Mouse (Mus musculus) heart, embryonic 14.5 days (tissue): Measurements from ENCODE around the gene Fgfr2. TPM values are rescaled to one million over a fixed set of nuclear protein-coding genes. Genes with fewer than 3 reads are reported as not detected.
"Not testable (repeated sequence)": the region's sequence is repeated elsewhere in the genome, so short reads cannot be mapped to it uniquely, and the experiment has no call there.

Source experiments
- ATAC-seq: fragments of 200-750 bp; cut with Nextera tagmentation; 2 replicates; pipeline ENCODE4 v1.8.0; 2017; ENCODE audit warnings: low read depth, moderate TSS enrichment; ENCODE audit not compliant: insufficient number of reproducible peaks, insufficient read depth, low FRiP score
- H3K27ac ChIP-seq, 2 experiments: fragments of 200-500 bp in 1 of 2; fragments of 300-500 bp in 1 of 2; sonication (generic) in 1 of 2; replicated peaks in 1 of 2; 2 replicates each; pipeline ENCODE4 v1.5.1; 2012 to 2014; ENCODE audit warnings: low read depth in 2 of 2, low read length in 2 of 2, control low read depth in 1 of 2, mild to moderate bottlenecking in 1 of 2, mixed read lengths in 1 of 2; ENCODE audit not compliant: control insufficient read depth in 1 of 2, insufficient read depth in 1 of 2
- H3K27me3 ChIP-seq: fragments of 300-500 bp; sonication (generic); 2 replicates; pipeline ENCODE4 v1.6.1; 2014; ENCODE audit warnings: mild to moderate bottlenecking, low read length, control low read depth; ENCODE audit not compliant: control insufficient read depth, insufficient read depth
- H3K36me3 ChIP-seq: fragments of 300-500 bp; sonication (generic); 2 replicates; pipeline ENCODE4 v1.6.1; 2014; ENCODE audit warnings: mild to moderate bottlenecking, control low read depth, low read length, mixed read lengths; ENCODE audit not compliant: control insufficient read depth, insufficient read depth
- H3K4me1 ChIP-seq, 2 experiments: fragments of 200-500 bp in 1 of 2; fragments of 300-500 bp in 1 of 2; sonication (generic) in 1 of 2; 2 replicates each; pipeline ENCODE4 v1.6.1; 2012 to 2014; ENCODE audit warnings: low read length in 2 of 2, control low read depth in 1 of 2, mixed read lengths in 1 of 2; ENCODE audit not compliant: control insufficient read depth in 2 of 2, insufficient read depth in 2 of 2
- H3K4me2 ChIP-seq: fragments of 300-500 bp; sonication (generic); 2 replicates; pipeline ENCODE4 v1.6.1; 2014; ENCODE audit warnings: mild to moderate bottlenecking, low read length
- H3K4me3 ChIP-seq, 2 experiments: fragments of 200-500 bp in 1 of 2; fragments of 300-500 bp in 1 of 2; sonication (generic) in 1 of 2; 2 replicates each; pipeline ENCODE4 v1.5.1; 2012 to 2014; ENCODE audit warnings: low read length in 2 of 2, mild to moderate bottlenecking in 2 of 2, control low read depth in 1 of 2, low read depth in 1 of 2, moderate library complexity in 1 of 2; ENCODE audit not compliant: control insufficient read depth in 1 of 2, insufficient read depth in 1 of 2
- H3K9ac ChIP-seq: fragments of 300-500 bp; sonication (generic); 2 replicates; pipeline ENCODE4 v1.6.1; 2014; ENCODE audit warnings: mild to moderate bottlenecking, low read length
- H3K9me3 ChIP-seq: fragments of 300-500 bp; sonication (generic); 2 replicates; pipeline ENCODE4 v1.6.1; 2016; ENCODE audit warnings: low read length, control low read depth; ENCODE audit not compliant: control insufficient read depth
- WGBS: fragments of 180-500 bp; shearing (Covaris S2); extraction: QIAGEN DNeasy Blood & Tissue Kit; methylation state at CpG from one replicate; pipeline ENCODE4 v1.1.7; 2014; 5-methylcytosine and 5-hydroxymethylcytosine counted together
- polyA plus RNA-seq: library from polyadenylated mRNA; unstranded; fragments of >200 nt; fragmentation: Nextera tagmentation; extraction: Ambion mirVana; gene quantifications from 2 replicates; pipeline ENCODE4 v1.2.1, GENCODE M21; 2014

The Fgfr2 gene
- polyA plus RNA-seq, 1 experiment from 2014 or later = 22.4 TPM

GRCm38 (mm10) chr7:131411221-131411940 is 1711.8 kb downstream of the Fgfr2 start:
- no peak for ATAC-seq
- peak overlapping the region; percentile 85 for H3K9ac ChIP-seq
- H3K4me3 ChIP-seq = peak overlapping the region; percentile 82 to 93
- 39% methylated on average over 10 of the region's 10 CpGs for WGBS
- no peaks in the 10 kb centered on the region for H3K9me3 ChIP-seq
- no peaks in the 10 kb centered on the region for H3K36me3 ChIP-seq
- peak overlapping the region; percentile 79 for H3K4me2 ChIP-seq
- H3K27me3 ChIP-seq = no peaks in the 10 kb centered on the region
- peaks cover 3 to 14% of the 10 kb centered on the region in 2 experiments; a peak in 3 of 4 replicates for H3K4me1 ChIP-seq
- H3K27ac ChIP-seq = 0 out of 4 replicates have a peak overlapping the region, but pooled peaks have one; percentile 0 to 6

- H3K36me3 ChIP-seq = no peaks in the 10 kb centered on the region
- H3K4me2 ChIP-seq = peak within 1 kb of the TSS; percentile 79
- peaks cover 3 to 14% of the 10 kb centered on the region in 2 experiments; a peak in 3 of 4 replicates for H3K4me1 ChIP-seq
- H3K27ac ChIP-seq = peak within 1 kb of the TSS; percentile 43 to 58
- peak within 1 kb of the TSS; percentile 82 to 93 for H3K4me3 ChIP-seq
- H3K27me3 ChIP-seq = no peaks in the 10 kb centered on the region
- ATAC-seq = peak; percentile 99
- under 1% methylated on average over 42 of the region's 42 CpGs for WGBS
- H3K9ac ChIP-seq = peak within 1 kb of the TSS; percentile 85
- H3K9me3 ChIP-seq = no peaks in the 10 kb centered on the region
Measured at GRCm38 (mm10) chr7:131410416-131411058, 1712.6 kb downstream of the Fgfr2 start, which contains the start of the genes Ikzf5 and Acadsb. Ikzf5 (minus strand) TSS chr7:131410521. Acadsb (plus strand) TSS chr7:131410601.

- peak overlapping the region; percentile 85 for H3K9ac ChIP-seq
- H3K4me3 ChIP-seq = peak overlapping the region; percentile 82 to 93
- H3K4me2 ChIP-seq = peak overlapping the region; percentile 79
- no peaks in the 10 kb centered on the region for H3K36me3 ChIP-seq
- peaks cover 3 to 14% of the 10 kb centered on the region in 2 experiments; a peak in 3 of 4 replicates for H3K4me1 ChIP-seq
- no peaks in the 10 kb centered on the region for H3K9me3 ChIP-seq
- WGBS = under 1% methylated on average over 38 of the region's 38 CpGs
- ATAC-seq = peak; percentile 52
- no peaks in the 10 kb centered on the region for H3K27me3 ChIP-seq
- peak overlapping the region; percentile 43 to 58 for H3K27ac ChIP-seq
Measured at GRCm38 (mm10) chr7:131409988-131410385, 1713.2 kb downstream of the Fgfr2 start.

- H3K4me2 ChIP-seq = peak overlapping the region; percentile 79
- no peaks in the 10 kb centered on the region for H3K27me3 ChIP-seq
- no peaks in the 10 kb centered on the region for H3K9me3 ChIP-seq
- 10% methylated on average over 16 of the region's 16 CpGs for WGBS
- H3K36me3 ChIP-seq = no peaks in the 10 kb centered on the region
- peaks cover 3 to 14% of the 10 kb centered on the region in 2 experiments; a peak in 3 of 4 replicates for H3K4me1 ChIP-seq
- H3K27ac ChIP-seq = peak overlapping the region in 1 of 2 experiments; percentile 58; a peak in 1 of 4 replicates
- peak overlapping the region; percentile 82 to 93 for H3K4me3 ChIP-seq
- peak overlapping the region; percentile 85 for H3K9ac ChIP-seq
- ATAC-seq = no peak
Measured at GRCm38 (mm10) chr7:131409321-131409987, 1713.7 kb downstream of the Fgfr2 start.

GRCm38 (mm10) chr7:131391761-131392160 is 1731.4 kb downstream of the Fgfr2 start:
- not testable (repeated sequence) for H3K4me2 ChIP-seq, H3K27ac ChIP-seq, H3K27me3 ChIP-seq, H3K4me3 ChIP-seq, ATAC-seq, H3K9me3 ChIP-seq, H3K4me1 ChIP-seq, H3K9ac ChIP-seq
- 81% methylated on average over 6 of the region's 7 CpGs for WGBS
- peaks cover 62% of the 10 kb centered on the region for H3K36me3 ChIP-seq

GRCm38 (mm10) chr7:131371880-131372651 is 1751.1 kb downstream of the Fgfr2 start:
- Histone ChIP-seq H3K4me3 (peak overlapping the region in 1 of 2 experiments; percentile 63; a peak in 2 of 4 replicates), H3K27me3 (no peaks in the 10 kb centered on the region; the same call in 1 of the 2 replicates), H3K4me2 (peak overlapping the region; percentile 65), H3K4me1 (peaks cover 0 to 6% of the 10 kb centered on the region in 2 experiments; a peak in 3 of 4 replicates), H3K9ac (peak overlapping the region; percentile 85), H3K27ac (peak overlapping the region in 1 of 2 experiments; percentile 93; a peak in 2 of 4 replicates), H3K36me3 (peaks cover 14% of the 10 kb centered on the region), H3K9me3 (no peaks in the 10 kb centered on the region)
- whole genome bisulfite sequencing = 66% methylated on average over 9 of the region's 9 CpGs
- ATAC-seq = no peak
